Mouse (Mus musculus): ENCODE data around the gene Arhgap25.

DNA sequence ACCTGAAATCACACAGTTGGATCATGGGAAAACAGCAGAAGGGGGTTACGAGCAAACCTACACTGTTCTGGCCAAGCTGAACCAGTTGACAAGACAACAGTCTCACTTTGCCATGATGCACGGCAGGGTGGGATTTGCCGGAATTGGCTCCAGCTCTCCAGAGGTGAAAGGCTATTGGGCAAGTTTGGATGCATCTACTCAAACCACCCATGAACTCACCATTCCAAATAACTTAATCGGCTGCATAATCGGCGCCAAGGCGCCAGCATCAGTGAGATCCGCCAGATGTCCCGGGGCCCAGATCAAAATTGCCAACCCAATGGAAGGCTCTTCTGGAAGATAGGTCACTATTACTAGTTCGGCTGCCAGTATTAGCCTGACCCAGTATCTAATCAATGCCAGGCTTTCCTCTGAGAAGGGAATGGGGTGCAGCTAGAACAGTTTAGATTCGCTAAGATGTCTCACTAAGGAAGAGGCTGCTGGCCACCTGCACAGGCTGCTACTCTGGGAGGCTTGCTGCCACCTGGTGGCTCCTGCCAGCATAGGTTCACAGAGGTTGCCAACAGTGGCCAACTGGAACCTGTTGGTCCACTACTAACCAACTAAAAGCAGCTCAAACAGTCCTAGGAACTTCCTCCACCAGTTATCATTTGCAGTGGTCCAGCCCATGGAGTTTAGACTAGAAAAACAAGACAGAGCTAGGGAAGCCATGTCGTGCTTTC lies 19.9 kb downstream of the Arhgap25 start:
- TF ChIP-seq GATA1 (IDR thresholded peaks at IDR 0.05; ENCODE audit: borderline replicate concordance, low read length) (no peak), CTCF (IDR thresholded peaks at IDR 0.05; ENCODE audit: low read depth, low read length) (peak; percentile 59), TAL1 (conservative IDR thresholded peaks at IDR 0.05; ENCODE audit: low read depth, low read length) (no peak), POLR2AphosphoS5 (IDR thresholded peaks at IDR 0.05; ENCODE audit: insufficient replicate concordance, low read depth, low read length) (no peak), GATA2 (IDR thresholded peaks at IDR 0.05; ENCODE audit: borderline replicate concordance, low read depth, low read length) (no peak)
